Mouse (Mus musculus) right cerebral cortex, postnatal 36 days (tissue): Measurements from ENCODE around the gene Kifc3.
A peak's percentile ranks its signal among the peaks of the same experiment; 100 is the strongest.

Experiments
- DNase-seq, 2 experiments: peaks; one replicate each; pipeline ENCODE4 v3.0.0; 2022; ENCODE audit warnings: low spot score in 2 of 2, mixed read lengths in 1 of 2

Gene Kifc3

GRCm38 (mm10) chr8:95157145-95157544 is 45.5 kb downstream of the Kifc3 start:
- DNase-seq = no peak

GRCm38 (mm10) chr8:95156108-95156507 is 46.5 kb downstream of the Kifc3 start:
- no peak for DNase-seq

GRCm38 (mm10) chr8:95155361-95155760 is 47.3 kb downstream of the Kifc3 start:
- no peak for DNase-seq

- DNase-seq = no peak
Observed at GRCm38 (mm10) chr8:95154654-95155053, 48.0 kb downstream of the Kifc3 start.

GRCm38 (mm10) chr8:95154056-95154455 is 48.6 kb downstream of the Kifc3 start:
- DNase-seq = no peak

GRCm38 (mm10) chr8:95150608-95151007 is 52.0 kb downstream of the Kifc3 start:
- no peak for DNase-seq

GRCm38 (mm10) chr8:95149426-95149825 is 53.2 kb downstream of the Kifc3 start:
- no peak for DNase-seq

- no peak for DNase-seq
Observed at GRCm38 (mm10) chr8:95146846-95147245, 55.8 kb downstream of the Kifc3 start.

GRCm38 (mm10) chr8:95146044-95146745 is 56.4 kb downstream of the Kifc3 start:
- no peak for DNase-seq

- DNase-seq = no peak
Observed at GRCm38 (mm10) chr8:95144631-95145015, 58.0 kb downstream of the Kifc3 start.

- no peak for DNase-seq
Observed at GRCm38 (mm10) chr8:95143805-95144630, 58.6 kb downstream of the Kifc3 start.

- DNase-seq = peak; percentile 27 to 30
Observed at GRCm38 (mm10) chr8:95142985-95143804, 59.4 kb downstream of the Kifc3 start.

GRCm38 (mm10) chr8:95142075-95142831 is 60.4 kb downstream of the Kifc3 start:
- peak; percentile 85 to 89 for DNase-seq

- no peak for DNase-seq
Observed at GRCm38 (mm10) chr8:95141469-95142074, 61.0 kb downstream of the Kifc3 start.

- no peak for DNase-seq
Observed at GRCm38 (mm10) chr8:95141026-95141425, 61.6 kb downstream of the Kifc3 start.

GRCm38 (mm10) chr8:95140555-95140954 is 62.1 kb downstream of the Kifc3 start:
- no peak for DNase-seq

GRCm38 (mm10) chr8:95139051-95139365 is 63.6 kb downstream of the Kifc3 start:
- DNase-seq = no peak

GRCm38 (mm10) chr8:95138341-95139050 is 64.1 kb downstream of the Kifc3 start:
- DNase-seq = no peak

- no peak for DNase-seq
Observed at GRCm38 (mm10) chr8:95137641-95138098, 64.9 kb downstream of the Kifc3 start.

- DNase-seq = no peak
Observed at GRCm38 (mm10) chr8:95137201-95137600, 65.4 kb downstream of the Kifc3 start.
